Mouse (Mus musculus) erythroblast, embryonic 14.5 days (primary cell): ENCODE results near the gene Plcd1.

Experiments used
- GATA1 ChIP-seq: IDR thresholded peaks from 2 replicates; pipeline ENCODE4 v1.6.1; 2012; ENCODE audit warnings: low read length, inconsistent platforms, mixed read lengths
- TAL1 ChIP-seq: IDR thresholded peaks from 3 replicates; pipeline ENCODE4 v1.6.1; 2012; ENCODE audit warnings: low read length, inconsistent platforms, mixed read lengths

- no peak for TF ChIP-seq GATA1
- no peak for TF ChIP-seq TAL1
These were observed 67.4 kb downstream of the Plcd1 start for GRCm38 (mm10) chr9:119025832-119026331.
